Mouse (Mus musculus): Measurements from ENCODE around the gene Helz.

DNA sequence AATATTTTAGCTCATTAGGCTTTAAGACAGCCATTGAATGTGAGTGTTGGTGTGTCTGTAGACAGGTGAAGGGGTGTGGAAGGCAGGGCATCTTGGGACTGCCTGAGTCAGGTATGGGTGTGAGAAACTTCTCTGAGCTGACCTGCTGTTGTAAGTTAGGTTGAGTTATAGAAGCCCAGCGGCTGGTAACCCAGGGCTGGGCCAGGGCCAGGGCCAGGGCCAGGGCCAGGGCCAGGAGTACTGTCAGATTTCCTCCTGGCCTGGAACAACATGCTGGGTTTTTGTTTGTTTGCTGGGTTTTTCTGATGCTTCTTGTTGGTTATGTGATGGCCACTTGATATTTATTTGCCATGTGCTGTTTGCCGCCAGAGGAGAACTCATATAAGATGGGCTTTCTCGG lies 76.9 kb downstream of the Helz start:
- TF ChIP-seq ZNF384 (IDR thresholded peaks at IDR 0.05; ENCODE audit: low read depth, low read length) = no peak
- no peak for TF ChIP-seq ZC3H11A (IDR thresholded peaks at IDR 0.05; ENCODE audit: borderline replicate concordance, low read depth, low read length)
- TF ChIP-seq HCFC1 (IDR thresholded peaks at IDR 0.05; ENCODE audit: borderline replicate concordance, insufficient read depth, low read length) = no peak
- TF ChIP-seq MAFK (IDR thresholded peaks at IDR 0.05; ENCODE audit: insufficient read depth, low read depth, low read length) = no peak
